Mouse (Mus musculus): ENCODE measurements around the gene Selenbp1. TPM values are rescaled to one million over a fixed set of nuclear protein-coding genes. Genes with fewer than 3 reads are reported as not detected.
A peak's percentile ranks its signal among the peaks of the same experiment; 100 is the strongest.
"Not testable (repeated sequence)": the region's sequence is repeated elsewhere in the genome, so short reads cannot be mapped to it uniquely, and the experiment has no call there.

The Selenbp1 gene
- polyA plus RNA-seq, 1 experiment from 2014 or later: 129 TPM

DNA sequence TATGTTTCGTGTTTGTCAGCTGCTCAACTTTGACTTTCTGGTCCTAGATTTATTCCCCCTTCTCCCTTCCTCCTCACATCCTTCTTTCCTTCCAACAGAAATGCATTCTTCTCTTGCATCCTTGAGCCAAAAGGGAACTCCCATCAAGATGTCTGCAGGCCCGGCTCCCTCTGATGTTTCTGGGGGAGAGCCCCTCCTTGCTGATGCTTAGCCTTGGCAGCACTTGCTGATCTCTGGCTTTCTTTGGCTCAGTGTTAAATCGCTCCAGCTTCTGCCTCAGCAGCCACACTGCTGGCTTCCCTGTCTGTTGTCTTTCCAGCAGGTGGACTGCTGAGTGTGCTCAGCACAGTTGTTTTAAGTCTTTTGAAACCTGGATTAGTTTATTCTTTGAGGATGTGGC is 11.8 kb upstream of the Selenbp1 start:
- TF ChIP-seq CTCF (IDR thresholded peaks at IDR 0.05; ENCODE audit: low read depth) (no peak), EP300 (IDR thresholded peaks at IDR 0.05; ENCODE audit: low read depth) (no peak)
- Histone ChIP-seq H3K9ac (replicated peaks) (no peak overlapping the region), H3K27ac (ENCODE audit: low read depth) (no peak overlapping the region), H3K9me3 (ENCODE audit: low read length) (no peaks in the 10 kb centered on the region), H3K36me3 (replicated peaks; ENCODE audit: insufficient read depth, low read length) (no peaks in the 10 kb centered on the region), H3K4me3 (ENCODE audit: low read depth, low read length) (no peak overlapping the region), H3K4me1 (ENCODE audit: insufficient read depth) (peaks cover 7% of the 10 kb centered on the region; the same call in 1 of the 2 replicates), H3K4me2 (ENCODE audit: low read depth, low read length) (no peak overlapping the region), H3K27me3 (ENCODE audit: insufficient read depth, low read length) (no peaks in the 10 kb centered on the region)
- no peak for ATAC-seq
- WGBS (ENCODE audit: insufficient replicate concordance): 61% methylated on average over 3 of the region's 3 CpGs
- no peak for DNase-seq

DNA sequence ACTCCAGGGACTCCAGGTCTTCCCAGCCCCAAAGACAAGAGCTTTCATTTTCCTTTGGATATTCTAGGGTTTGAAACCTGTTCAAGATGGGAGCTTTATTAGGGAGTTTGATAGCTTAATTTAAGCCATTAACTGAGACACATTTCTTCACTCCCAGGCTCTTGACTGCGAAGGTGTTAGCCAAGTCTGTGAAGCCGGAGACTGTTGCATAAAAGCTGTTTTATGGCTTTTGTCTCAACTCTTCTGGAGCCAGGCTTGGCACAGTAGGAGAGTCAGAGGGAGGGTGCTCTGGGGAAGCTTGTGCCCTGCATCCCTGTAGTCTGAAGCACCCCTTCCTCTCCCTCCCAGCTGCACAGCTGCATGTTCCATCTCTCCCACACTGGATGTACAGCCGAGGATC is 10.5 kb upstream of the Selenbp1 start:
- 63% methylated on average over 3 of the region's 3 CpGs for WGBS (ENCODE audit: insufficient replicate concordance)
- ATAC-seq (no peak), DNase-seq (no peak)
- TF ChIP-seq EP300 (IDR thresholded peaks at IDR 0.05; ENCODE audit: low read depth): no peak
- TF ChIP-seq CTCF (IDR thresholded peaks at IDR 0.05; ENCODE audit: low read depth): no peak
- no peak overlapping the region for H3K4me2 ChIP-seq (ENCODE audit: low read depth, low read length)
- H3K4me1 ChIP-seq (ENCODE audit: insufficient read depth): peaks cover 7% of the 10 kb centered on the region; the same call in 1 of the 2 replicates
- H3K36me3 ChIP-seq (replicated peaks; ENCODE audit: insufficient read depth, low read length): no peaks in the 10 kb centered on the region
- no peak overlapping the region for H3K4me3 ChIP-seq (ENCODE audit: low read depth, low read length)
- H3K27me3 ChIP-seq (ENCODE audit: insufficient read depth, low read length): no peaks in the 10 kb centered on the region
- H3K9me3 ChIP-seq (ENCODE audit: low read length): no peaks in the 10 kb centered on the region
- no peak overlapping the region for H3K27ac ChIP-seq (ENCODE audit: low read depth)
- no peak overlapping the region for H3K9ac ChIP-seq (replicated peaks)

DNA sequence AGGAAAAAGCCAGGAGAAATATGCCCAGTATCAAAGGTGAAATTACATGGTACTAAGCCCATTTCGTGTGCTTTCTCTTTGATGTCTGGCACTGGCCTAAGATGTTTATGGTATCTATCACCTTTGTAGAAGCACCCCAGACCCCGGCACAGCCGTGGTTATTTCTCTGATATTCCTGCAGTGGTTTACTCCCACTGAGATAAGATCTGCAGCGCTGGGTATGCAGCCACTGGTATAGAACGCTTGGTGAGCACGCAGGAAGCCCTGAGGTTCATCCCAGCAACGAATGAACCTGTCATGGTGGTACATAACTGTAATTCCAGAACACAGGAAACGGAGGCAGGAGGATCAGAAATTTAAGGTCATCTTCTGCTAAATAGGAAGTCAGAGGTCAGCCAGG is 8.2 kb upstream of the Selenbp1 start:
- no peak for TF ChIP-seq CTCF (IDR thresholded peaks at IDR 0.05; ENCODE audit: low read depth)
- TF ChIP-seq EP300 (IDR thresholded peaks at IDR 0.05; ENCODE audit: low read depth): no peak
- WGBS (ENCODE audit: insufficient replicate concordance): 41% methylated on average over 8 of the region's 8 CpGs
- no peak overlapping the region for H3K27ac ChIP-seq (ENCODE audit: low read depth)
- H3K36me3 ChIP-seq (replicated peaks; ENCODE audit: insufficient read depth, low read length): no peaks in the 10 kb centered on the region
- no peaks in the 10 kb centered on the region for H3K9me3 ChIP-seq (ENCODE audit: low read length)
- no peak overlapping the region for H3K4me2 ChIP-seq (ENCODE audit: low read depth, low read length)
- no peaks in the 10 kb centered on the region for H3K27me3 ChIP-seq (ENCODE audit: insufficient read depth, low read length)
- no peak overlapping the region for H3K4me3 ChIP-seq (ENCODE audit: low read depth, low read length)
- DNase-seq (no peak), ATAC-seq (no peak)
- peaks cover 3% of the 10 kb centered on the region; the same call in 1 of the 2 replicates for H3K4me1 ChIP-seq (ENCODE audit: insufficient read depth)
- no peak overlapping the region for H3K9ac ChIP-seq (replicated peaks)

DNA sequence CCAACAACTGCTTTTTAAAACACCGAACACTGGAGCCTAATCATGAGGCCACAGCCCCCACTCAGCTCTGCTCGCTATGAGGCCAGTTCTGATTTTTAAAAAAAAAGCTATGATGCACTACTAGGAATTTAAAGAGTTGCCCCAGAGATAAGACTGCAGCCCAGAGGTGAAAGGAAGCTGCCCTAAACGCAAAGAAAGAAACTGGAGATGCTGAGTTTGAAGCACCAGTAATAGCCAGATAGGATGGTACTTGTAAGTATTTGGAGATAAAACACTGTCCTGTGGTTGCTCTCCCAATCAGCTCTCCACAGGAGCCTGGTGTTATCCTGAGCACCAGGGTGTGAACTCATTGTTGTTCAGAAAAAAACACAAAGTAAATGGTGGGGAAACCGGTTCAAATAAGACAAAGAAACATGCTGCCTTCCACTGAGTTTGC is 6.5 kb upstream of the Selenbp1 start:
- DNase-seq; H3K4me3 ChIP-seq (ENCODE audit: low read depth, low read length); H3K36me3 ChIP-seq (replicated peaks; ENCODE audit: insufficient read depth, low read length); H3K9ac ChIP-seq (replicated peaks); H3K27ac ChIP-seq (ENCODE audit: low read depth); H3K9me3 ChIP-seq (ENCODE audit: low read length); H3K27me3 ChIP-seq (ENCODE audit: insufficient read depth, low read length); H3K4me2 ChIP-seq (ENCODE audit: low read depth, low read length): not testable (repeated sequence)
- peak; percentile 88 for TF ChIP-seq EP300 (IDR thresholded peaks at IDR 0.05; ENCODE audit: low read depth)
- ATAC-seq: peak; percentile 89
- peaks cover 11% of the 10 kb centered on the region; the same call in 1 of the 2 replicates for H3K4me1 ChIP-seq (ENCODE audit: insufficient read depth)
- WGBS (ENCODE audit: insufficient replicate concordance): 33% methylated on average over 4 of the region's 4 CpGs

DNA sequence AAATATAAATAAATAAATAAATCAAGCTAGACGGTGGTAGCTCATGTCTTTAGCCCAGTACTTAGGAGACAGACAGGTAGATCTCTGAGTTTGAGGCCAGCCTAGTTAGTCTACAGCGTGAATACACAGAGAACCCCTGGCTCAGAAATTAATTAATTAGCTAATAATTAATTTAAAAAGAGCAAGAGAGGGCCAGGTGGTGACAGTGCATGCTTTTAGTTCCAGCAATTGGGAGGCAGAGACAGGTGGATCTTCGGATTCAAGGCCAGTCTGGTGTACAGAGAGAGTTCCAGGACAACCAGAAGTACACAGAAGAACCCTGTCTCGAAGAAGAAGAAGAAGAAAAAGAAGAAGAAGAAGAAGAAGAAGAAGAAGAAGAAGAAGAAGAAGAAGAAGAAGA is 3.9 kb upstream of the Selenbp1 start:
- H3K9ac ChIP-seq (replicated peaks); DNase-seq; H3K9me3 ChIP-seq (ENCODE audit: low read length); ATAC-seq; H3K4me2 ChIP-seq (ENCODE audit: low read depth, low read length); H3K27ac ChIP-seq (ENCODE audit: low read depth); H3K27me3 ChIP-seq (ENCODE audit: insufficient read depth, low read length); H3K4me3 ChIP-seq (ENCODE audit: low read depth, low read length); H3K36me3 ChIP-seq (replicated peaks; ENCODE audit: insufficient read depth, low read length): not testable (repeated sequence)
- H3K4me1 ChIP-seq (ENCODE audit: insufficient read depth): peaks cover 19% of the 10 kb centered on the region
- WGBS (ENCODE audit: insufficient replicate concordance): 82% methylated on average over 4 of the region's 4 CpGs

DNA sequence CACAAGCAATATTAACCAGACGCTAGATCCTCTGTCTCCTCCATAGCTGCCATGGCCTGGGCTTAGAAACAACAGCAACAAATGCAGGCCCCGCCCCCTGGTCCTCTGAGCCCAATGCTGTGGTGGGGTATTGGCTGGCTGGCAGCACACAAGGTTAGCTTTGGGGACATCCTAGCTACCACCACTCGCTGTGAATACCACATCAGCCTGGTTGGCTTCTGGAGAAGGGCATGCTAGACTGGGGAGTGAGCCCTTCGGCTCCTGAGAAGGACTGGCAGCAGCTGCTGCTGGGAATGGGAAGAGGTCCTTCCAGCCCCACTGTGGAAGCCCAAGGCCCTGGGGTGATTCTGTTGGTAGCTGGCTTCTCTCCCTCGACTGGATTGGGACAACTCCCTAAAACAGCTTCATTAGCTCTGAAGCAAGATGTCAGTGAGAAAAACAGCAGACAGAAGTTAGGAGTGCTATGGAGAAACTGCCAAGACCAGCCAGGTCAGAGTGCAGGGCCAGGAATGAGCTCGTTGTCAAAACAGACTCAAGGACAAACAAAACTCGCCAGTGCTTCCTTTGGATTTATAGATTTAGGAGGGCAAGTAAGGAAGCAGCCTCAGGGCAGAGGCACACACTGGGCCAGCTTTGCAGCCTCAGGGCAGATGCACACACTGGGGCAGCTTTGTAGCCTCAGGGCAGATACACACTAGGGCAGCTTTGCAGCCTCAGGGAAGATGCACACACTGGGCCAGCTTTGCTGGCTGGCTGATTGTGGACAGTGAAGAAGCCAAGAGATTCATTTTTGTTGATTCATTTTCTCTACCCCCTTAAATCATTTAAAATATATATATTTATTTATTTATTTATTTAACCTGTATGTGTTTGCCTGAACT is 2.2 kb upstream of the Selenbp1 start:
- not testable (repeated sequence) for H3K4me2 ChIP-seq (ENCODE audit: low read depth, low read length); H3K9me3 ChIP-seq (ENCODE audit: low read length); H3K4me3 ChIP-seq (ENCODE audit: low read depth, low read length); H3K9ac ChIP-seq (replicated peaks); ATAC-seq; DNase-seq; H3K27me3 ChIP-seq (ENCODE audit: insufficient read depth, low read length); H3K36me3 ChIP-seq (replicated peaks; ENCODE audit: insufficient read depth, low read length)
- Histone ChIP-seq H3K4me1 (ENCODE audit: insufficient read depth) (peaks cover 20% of the 10 kb centered on the region), H3K27ac (ENCODE audit: low read depth) (peak overlapping the region; percentile 55)
- 54% methylated on average over 7 of the region's 7 CpGs for WGBS (ENCODE audit: insufficient replicate concordance)

Measured in liver, postnatal 0 days (tissue).